Mouse (Mus musculus): ENCODE data around the gene Nr2f6. TPM values are rescaled to one million over a fixed set of nuclear protein-coding genes. Genes with fewer than 3 reads are reported as not detected.

Nr2f6 gene
- polyA plus RNA-seq (2015; fragmentation: Nextera tagmentation; extraction: Ambion mirVana) = 20.2 and 21.3 TPM in 2 replicates

- peak within 1 kb of the TSS; percentile 100 for H3K4me2 ChIP-seq
- peak within 1 kb of the TSS; percentile 87 for H3K9ac ChIP-seq
- H3K9me3 ChIP-seq = no peaks in the 10 kb centered on the region
- H3K27me3 ChIP-seq = no peaks in the 10 kb centered on the region
- H3K4me3 ChIP-seq = peak within 1 kb of the TSS; percentile 62
- peak; percentile 57 for ATAC-seq (ENCODE audit: low FRiP score)
- peaks cover 7% of the 10 kb centered on the region for H3K36me3 ChIP-seq
- H3K27ac ChIP-seq = peak within 1 kb of the TSS; percentile 90
- peaks cover 61% of the 10 kb centered on the region for H3K4me1 ChIP-seq (replicated peaks)
- WGBS = 2% methylated on average over 49 of the region's 89 CpGs
Measured at GRCm38 (mm10) chr8:71381421-71381970, at the start of gene Nr2f6. Gene Nr2f6, minus strand, starts transcription at chr8:71381960.

GRCm38 (mm10) chr8:71422121-71422520 lies 40.4 kb upstream of the Nr2f6 start:
- H3K4me3 ChIP-seq = no peak overlapping the region
- ATAC-seq (ENCODE audit: low FRiP score) = no peak
- no peaks in the 10 kb centered on the region for H3K4me1 ChIP-seq (replicated peaks)

GRCm38 (mm10) chr8:71411535-71412273 lies 29.9 kb upstream of the Nr2f6 start:
- Histone ChIP-seq H3K36me3 (no peaks in the 10 kb centered on the region), H3K4me2 (no peak overlapping the region), H3K9me3 (no peaks in the 10 kb centered on the region), H3K9ac (no peak overlapping the region), H3K4me3 (no peak overlapping the region), H3K27me3 (no peaks in the 10 kb centered on the region), H3K27ac (no peak overlapping the region), H3K4me1 (replicated peaks) (peaks cover 7% of the 10 kb centered on the region)
- 53% methylated on average over 11 of the region's 11 CpGs for WGBS
- ATAC-seq (ENCODE audit: low FRiP score) = no peak

More at GRCm38 (mm10) chr8:71422121-71422520, 40.4 kb upstream of the Nr2f6 start:
- Histone ChIP-seq H3K27ac (no peak overlapping the region), H3K9ac (no peak overlapping the region), H3K36me3 (no peaks in the 10 kb centered on the region), H3K4me2 (no peak overlapping the region), H3K27me3 (no peaks in the 10 kb centered on the region), H3K9me3 (no peaks in the 10 kb centered on the region)

GRCm38 (mm10) chr8:71408231-71408630 lies 26.5 kb upstream of the Nr2f6 start:
- no peak overlapping the region for H3K9ac ChIP-seq
- 97% methylated on average over 4 of the region's 4 CpGs for WGBS
- no peak overlapping the region for H3K4me3 ChIP-seq
- no peak for ATAC-seq (ENCODE audit: low FRiP score)
- no peak overlapping the region for H3K4me2 ChIP-seq
- no peaks in the 10 kb centered on the region for H3K9me3 ChIP-seq
- H3K36me3 ChIP-seq = peaks cover 5% of the 10 kb centered on the region; the same call in 1 of the 2 replicates
- H3K27ac ChIP-seq = no peak overlapping the region
- H3K4me1 ChIP-seq (replicated peaks) = peaks cover 21% of the 10 kb centered on the region
- no peaks in the 10 kb centered on the region for H3K27me3 ChIP-seq

- no peak overlapping the region for H3K27ac ChIP-seq
- H3K4me3 ChIP-seq = no peak overlapping the region
- no peak overlapping the region for H3K9ac ChIP-seq
- no peak for ATAC-seq (ENCODE audit: low FRiP score)
- 92% methylated on average over 14 of the region's 14 CpGs for WGBS
- peaks cover 21% of the 10 kb centered on the region for H3K4me1 ChIP-seq (replicated peaks)
- no peaks in the 10 kb centered on the region for H3K27me3 ChIP-seq
- no peaks in the 10 kb centered on the region for H3K9me3 ChIP-seq
- H3K4me2 ChIP-seq = no peak overlapping the region
- H3K36me3 ChIP-seq = peaks cover 10% of the 10 kb centered on the region
Measured at GRCm38 (mm10) chr8:71407441-71407840, 25.7 kb upstream of the Nr2f6 start.

GRCm38 (mm10) chr8:71406099-71407015 lies 24.6 kb upstream of the Nr2f6 start:
- H3K9ac ChIP-seq = peak overlapping the region; percentile 60; the same call in 1 of the 2 replicates
- ATAC-seq (ENCODE audit: low FRiP score) = peak; percentile 62
- H3K4me2 ChIP-seq = peak overlapping the region; percentile 91

DNA sequence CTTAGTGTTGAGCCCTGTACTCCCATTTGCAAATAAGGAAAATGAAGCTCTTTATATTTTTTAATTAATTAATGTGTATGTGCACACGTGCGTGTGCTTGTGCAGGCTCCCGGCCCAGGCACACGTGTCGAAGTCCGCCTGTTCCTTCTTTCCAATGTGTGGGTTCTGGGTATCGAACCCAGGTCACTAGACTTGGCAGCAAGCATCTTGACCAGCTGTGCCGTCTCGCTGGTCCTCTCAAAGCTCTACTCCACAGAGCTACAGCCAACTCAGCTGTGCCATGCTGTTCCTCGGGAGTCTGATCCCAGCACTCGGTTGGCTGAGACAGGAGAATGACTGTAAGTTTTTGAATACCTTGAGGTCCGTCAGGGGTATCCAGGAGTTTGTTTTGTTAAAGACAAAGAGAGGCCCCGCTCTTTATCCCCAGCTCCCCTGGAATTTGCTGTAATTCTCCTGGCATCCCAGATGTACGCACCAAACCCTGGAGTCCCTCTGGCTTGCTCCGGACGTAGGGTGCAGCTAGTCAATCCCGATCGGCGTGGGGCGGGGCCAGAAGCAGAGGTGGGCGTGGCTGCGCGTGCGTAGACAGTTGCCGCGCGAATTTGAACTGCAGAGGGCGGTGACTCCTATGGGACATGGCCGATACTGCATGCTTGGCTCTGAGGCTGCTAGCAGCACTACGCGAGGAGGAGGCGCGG lies 23.8 kb upstream of the Nr2f6 start, which contains the start of gene Ankle1:
TSS of gene Ankle1 (plus strand) at position 610 of the 698 bp plus-strand sequence.
- no peaks in the 10 kb centered on the region for H3K9me3 ChIP-seq
- H3K4me3 ChIP-seq = peak within 1 kb of the TSS; percentile 47
- WGBS = 17% methylated on average over 33 of the region's 33 CpGs
- peak within 1 kb of the TSS; percentile 91 for H3K4me2 ChIP-seq
- peaks cover 15% of the 10 kb centered on the region for H3K36me3 ChIP-seq
- H3K4me1 ChIP-seq (replicated peaks) = peaks cover 21% of the 10 kb centered on the region
- H3K27me3 ChIP-seq = no peaks in the 10 kb centered on the region
- no peak within 1 kb of the TSS; the same call in 1 of the 2 replicates for H3K27ac ChIP-seq
- ATAC-seq (ENCODE audit: low FRiP score) = peak; percentile 86
- H3K9ac ChIP-seq = peak within 1 kb of the TSS; percentile 61

More at GRCm38 (mm10) chr8:71406099-71407015, 24.6 kb upstream of the Nr2f6 start:
- under 1% methylated on average over 55 of the region's 55 CpGs for WGBS
- H3K4me1 ChIP-seq (replicated peaks) = peaks cover 21% of the 10 kb centered on the region
- H3K27ac ChIP-seq = no peak overlapping the region; the same call in 1 of the 2 replicates
- peaks cover 10% of the 10 kb centered on the region for H3K36me3 ChIP-seq
- H3K9me3 ChIP-seq = no peaks in the 10 kb centered on the region
- no peaks in the 10 kb centered on the region for H3K27me3 ChIP-seq
- peak overlapping the region; percentile 47 for H3K4me3 ChIP-seq

GRCm38 (mm10) chr8:71404951-71405351 lies 23.2 kb upstream of the Nr2f6 start:
- no peak overlapping the region for H3K4me2 ChIP-seq
- H3K4me1 ChIP-seq (replicated peaks) = peaks cover 21% of the 10 kb centered on the region
- H3K9me3 ChIP-seq = no peaks in the 10 kb centered on the region
- H3K36me3 ChIP-seq = peaks cover 18% of the 10 kb centered on the region
- no peak overlapping the region for H3K27ac ChIP-seq
- no peak overlapping the region for H3K9ac ChIP-seq
- 82% methylated on average over 9 of the region's 9 CpGs for WGBS
- no peaks in the 10 kb centered on the region for H3K27me3 ChIP-seq
- peak overlapping the region; percentile 47; the same call in 1 of the 2 replicates for H3K4me3 ChIP-seq
- ATAC-seq (ENCODE audit: low FRiP score) = no peak

DNA sequence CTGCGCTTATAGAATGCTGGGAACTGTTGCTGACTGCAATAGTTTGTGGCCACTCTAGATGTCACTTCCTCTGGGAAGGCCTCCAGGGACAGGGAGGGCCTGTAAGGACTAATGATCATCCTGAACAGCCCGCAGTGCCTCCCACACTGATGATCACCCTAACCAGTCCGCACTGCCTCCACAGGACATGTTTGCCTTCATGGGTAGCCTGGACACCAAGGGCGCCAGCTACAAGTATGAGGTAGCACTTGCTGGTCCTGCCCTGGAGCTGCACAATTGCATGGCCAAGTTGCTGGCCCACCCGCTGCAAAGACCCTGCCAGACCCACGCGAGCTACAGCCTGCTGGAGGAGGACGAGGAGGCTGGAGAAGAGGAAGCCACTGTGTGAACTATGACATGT lies 22.3 kb upstream of the Nr2f6 start:
- H3K4me3 ChIP-seq = no peak overlapping the region
- H3K9ac ChIP-seq = no peak overlapping the region
- H3K9me3 ChIP-seq = no peaks in the 10 kb centered on the region
- no peak overlapping the region for H3K4me2 ChIP-seq
- peaks cover 21% of the 10 kb centered on the region for H3K4me1 ChIP-seq (replicated peaks)
- no peaks in the 10 kb centered on the region for H3K27me3 ChIP-seq
- no peak for ATAC-seq (ENCODE audit: low FRiP score)
- H3K27ac ChIP-seq = no peak overlapping the region
- H3K36me3 ChIP-seq = peaks cover 26% of the 10 kb centered on the region
- 88% methylated on average over 8 of the region's 8 CpGs for WGBS

- no peak overlapping the region for H3K4me2 ChIP-seq
- peaks cover 33% of the 10 kb centered on the region for H3K36me3 ChIP-seq
- no peak overlapping the region for H3K27ac ChIP-seq
- no peak for ATAC-seq (ENCODE audit: low FRiP score)
- H3K4me3 ChIP-seq = no peak overlapping the region
- H3K27me3 ChIP-seq = no peaks in the 10 kb centered on the region
- H3K9ac ChIP-seq = no peak overlapping the region
- WGBS = 87% methylated on average over 6 of the region's 6 CpGs
- H3K9me3 ChIP-seq = no peaks in the 10 kb centered on the region
- H3K4me1 ChIP-seq (replicated peaks) = peaks cover 21% of the 10 kb centered on the region
Measured at GRCm38 (mm10) chr8:71403107-71403885, 21.5 kb upstream of the Nr2f6 start.

- Histone ChIP-seq H3K4me2 (no peak overlapping the region), H3K27me3 (no peaks in the 10 kb centered on the region), H3K4me3 (no peak overlapping the region), H3K27ac (no peak overlapping the region), H3K36me3 (peaks cover 35% of the 10 kb centered on the region), H3K9ac (no peak overlapping the region), H3K9me3 (no peaks in the 10 kb centered on the region), H3K4me1 (replicated peaks) (peaks cover 25% of the 10 kb centered on the region)
- no peak for ATAC-seq (ENCODE audit: low FRiP score)
- WGBS = 82% methylated on average over 9 of the region's 9 CpGs
Measured at GRCm38 (mm10) chr8:71402446-71402964, 20.7 kb upstream of the Nr2f6 start.

All from hindbrain, embryonic 13.5 days (tissue).